Mouse (Mus musculus) embryonic stem cell, embryonic (primary cell): ENCODE data around the gene Ubc.
"Not testable (repeated sequence)": the region's sequence is repeated elsewhere in the genome, so short reads cannot be mapped to it uniquely, and the experiment has no call there.

Experiments used
- CTCF ChIA-PET, 4 experiments: fragments of 300-600 bp in 2 of 4; fragments of 350-600 bp in 2 of 4; sonication (Branson Sonifier 250); formaldehyde crosslinking; loops; one replicate each; lab custom pipeline; 2022; ENCODE audit warnings: inconsistent platforms in 2 of 4; lab: Charles Lee
- POLR2A ChIA-PET, 4 experiments: fragments of 300-600 bp in 2 of 4; fragments of 350-600 bp in 2 of 4; sonication (Branson Sonifier 250); formaldehyde crosslinking; loops; one replicate each; lab custom pipeline; 2022; ENCODE audit warnings: antibody characterized with exemption in 4 of 4, inconsistent platforms in 1 of 4; lab: Charles Lee

The Ubc gene

DNA sequence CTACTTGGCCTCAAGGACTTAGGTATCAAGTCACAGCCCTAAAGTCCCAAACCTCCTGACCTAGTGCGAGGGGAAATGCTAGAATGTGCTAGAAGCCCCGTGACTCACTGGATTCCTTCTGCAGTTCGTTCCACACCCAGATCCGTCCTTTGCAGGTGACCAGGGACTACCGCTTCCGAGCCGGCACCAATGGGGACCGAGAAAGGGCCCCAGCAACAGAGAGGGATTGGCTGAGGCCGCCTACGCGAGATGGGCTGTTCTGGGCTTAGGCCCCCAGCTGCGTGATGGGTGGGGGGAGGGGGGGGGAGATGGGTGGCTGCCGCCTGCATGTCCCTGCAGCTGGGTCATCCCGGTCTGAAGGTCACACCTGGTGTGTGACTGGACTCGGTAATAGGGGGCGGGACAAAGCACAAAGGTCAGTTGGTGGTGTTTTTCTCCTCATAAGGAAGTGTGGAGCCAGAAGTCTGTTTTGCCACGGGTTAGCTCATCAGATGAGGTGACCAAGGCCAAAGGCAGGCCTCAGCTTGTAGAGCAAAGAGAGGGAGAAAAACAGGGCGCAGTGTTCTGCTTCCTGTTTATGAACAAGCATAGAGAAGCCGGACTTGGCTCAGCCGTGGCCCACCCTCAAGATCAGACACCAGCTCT lies 3.1 kb upstream of the Ubc start:
- POLR2A ChIA-PET: interaction anchor here (0.6 to 7.2 kb wide), 103 partner anchors 8 to 969 kb away, joined by 3 to 295 read pairs (median 5); partner anchors contain the start of genes Bri3bp (in 3 of the 4), Dhx37 (in 3 of the 4), Ncor2 (in 2 of the 4) and Scarb1 (in 2 of the 4)
- CTCF ChIA-PET: interaction anchor here in 2 of 4 experiments (0.6 to 0.8 kb wide), 2 partner anchors 14 to 25 kb away, joined by 3 to 4 read pairs; no protein-coding TSS in a partner anchor

DNA sequence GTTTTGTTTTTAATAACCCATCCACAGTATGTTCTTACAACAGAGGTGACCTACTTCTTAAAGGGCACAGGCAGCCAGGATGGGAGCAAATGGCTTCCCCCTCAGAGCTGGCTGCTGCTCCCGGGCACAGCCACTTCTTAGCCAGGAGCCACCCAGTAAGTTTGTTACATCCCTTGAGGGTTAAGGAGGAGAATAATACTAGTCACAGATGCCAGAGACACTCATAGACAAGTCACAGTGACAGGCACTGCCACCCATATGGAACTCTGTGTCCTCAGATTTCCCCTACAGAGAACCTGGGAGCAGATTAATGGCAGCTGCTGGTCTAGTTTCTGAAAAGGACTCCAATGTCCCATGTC lies 2.6 kb upstream of the Ubc start:
- ChIA-PET POLR2A (interaction anchor here (0.6 to 7.2 kb wide), 84 partner anchors 9 to 968 kb away, joined by 3 to 295 read pairs (median 6); partner anchors contain the start of genes Bri3bp (in 2 of the 4), Dhx37 (in 2 of the 4), Kmt5a (in 1 of the 4) and Ncor2 (in 1 of the 4)), CTCF (interaction anchor here in 2 of 4 experiments (0.6 to 1.2 kb wide), 4 partner anchors 14 to 117 kb away, joined by 3 to 4 read pairs (median 3); no protein-coding TSS in a partner anchor)

DNA sequence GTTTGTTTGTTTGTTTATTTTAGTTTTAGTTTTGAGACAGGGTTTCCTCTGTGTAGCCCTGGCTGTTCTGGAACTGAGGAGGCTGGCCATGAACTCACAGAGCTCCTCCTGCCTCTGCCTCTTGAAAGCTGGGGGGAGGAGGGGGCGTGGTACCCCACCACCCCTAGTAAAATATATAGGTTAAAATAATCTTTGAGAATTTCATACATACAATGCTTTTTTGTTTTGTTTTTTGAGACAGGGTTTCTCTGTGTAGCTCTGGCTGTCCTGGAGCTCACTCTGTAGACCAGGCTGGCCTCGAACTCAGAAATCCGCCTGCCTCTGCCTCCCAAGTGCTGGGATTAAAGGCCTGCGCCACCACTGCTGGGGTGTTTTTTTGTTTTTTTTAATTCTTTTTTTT lies 2.2 kb upstream of the Ubc start:
- CTCF ChIA-PET: interaction anchor here in 1 of 4 experiments (1.0 to 1.2 kb wide), 3 partner anchors 14 to 117 kb away, joined by 3 read pairs; no protein-coding TSS in a partner anchor

DNA sequence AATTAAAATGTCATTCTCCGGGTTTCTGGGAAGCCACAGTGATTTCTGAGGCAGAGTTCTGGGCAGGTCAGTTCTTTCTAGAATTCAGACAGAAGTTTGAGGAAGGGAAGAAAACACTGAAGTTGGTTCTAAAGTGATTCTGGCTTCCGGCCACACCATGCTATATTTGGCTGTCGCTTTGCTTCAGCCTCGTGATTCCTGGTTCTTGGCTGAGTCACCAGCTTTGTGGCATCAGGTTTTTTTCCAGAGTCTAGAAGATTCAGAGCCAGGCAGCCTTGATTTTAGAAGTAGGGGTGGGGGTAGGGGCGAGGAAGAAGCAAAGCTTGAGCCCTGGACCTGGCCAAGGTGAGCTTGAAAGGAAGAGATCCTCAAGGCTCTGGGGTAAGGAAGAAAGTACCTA lies 1.6 kb upstream of the Ubc start:
- ChIA-PET CTCF (interaction anchor here in 1 of 4 experiments (1.0 to 1.2 kb wide), 3 partner anchors 14 to 118 kb away, joined by 3 read pairs; no protein-coding TSS in a partner anchor), POLR2A (interaction anchor here in 3 of 4 experiments (0.5 to 7.2 kb wide), 26 partner anchors 8 to 638 kb away, joined by 3 to 295 read pairs (median 26); partner anchors contain the start of genes Bri3bp (in 2 of the 3), Dhx37 (in 2 of the 3) and Scarb1 (in 1 of the 3))

More for the DNA sequence above, 2.2 kb upstream of the Ubc start:
- POLR2A ChIA-PET: interaction anchor here (0.5 to 7.2 kb wide), 54 partner anchors 8 to 953 kb away, joined by 3 to 295 read pairs (median 8); partner anchors contain the start of genes Bri3bp (in 2 of the 4), Dhx37 (in 2 of the 4), Kmt5a (in 1 of the 4) and Scarb1 (in 1 of the 4)

DNA sequence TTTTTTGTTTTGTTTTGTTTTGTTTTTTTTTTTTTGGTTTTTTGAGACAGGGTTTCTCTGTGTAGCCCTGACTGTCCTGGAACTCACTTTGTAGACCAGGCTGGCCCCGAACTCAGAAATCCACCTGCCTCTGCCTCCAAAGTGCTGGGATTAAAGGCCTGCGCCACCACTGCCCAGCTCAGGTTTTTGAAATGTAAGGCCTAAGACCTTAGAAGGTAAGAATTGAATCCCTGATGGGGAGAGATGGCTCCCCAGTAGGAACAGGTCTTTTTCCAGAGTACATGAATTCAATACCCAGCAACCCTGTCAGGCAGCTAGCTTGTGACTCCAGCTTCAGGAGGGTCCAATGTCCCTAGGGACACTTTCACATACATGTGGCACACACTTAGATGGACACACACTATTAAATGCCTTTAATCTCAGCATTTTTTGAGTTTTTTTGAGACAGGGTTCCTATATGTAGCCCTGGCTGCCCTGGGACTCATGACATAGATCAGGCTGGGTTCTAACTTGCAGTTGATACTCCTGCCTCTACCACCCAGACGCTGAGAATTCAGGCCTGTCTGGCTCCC lies 990 bp upstream of the Ubc start:
- POLR2A ChIA-PET: interaction anchor here in 3 of 4 experiments (0.7 to 7.2 kb wide), 20 partner anchors 8 to 132 kb away, joined by 3 to 295 read pairs (median 51); partner anchors contain the start of genes Bri3bp (in 2 of the 3), Dhx37 (in 2 of the 3) and Scarb1 (in 1 of the 3)

DNA sequence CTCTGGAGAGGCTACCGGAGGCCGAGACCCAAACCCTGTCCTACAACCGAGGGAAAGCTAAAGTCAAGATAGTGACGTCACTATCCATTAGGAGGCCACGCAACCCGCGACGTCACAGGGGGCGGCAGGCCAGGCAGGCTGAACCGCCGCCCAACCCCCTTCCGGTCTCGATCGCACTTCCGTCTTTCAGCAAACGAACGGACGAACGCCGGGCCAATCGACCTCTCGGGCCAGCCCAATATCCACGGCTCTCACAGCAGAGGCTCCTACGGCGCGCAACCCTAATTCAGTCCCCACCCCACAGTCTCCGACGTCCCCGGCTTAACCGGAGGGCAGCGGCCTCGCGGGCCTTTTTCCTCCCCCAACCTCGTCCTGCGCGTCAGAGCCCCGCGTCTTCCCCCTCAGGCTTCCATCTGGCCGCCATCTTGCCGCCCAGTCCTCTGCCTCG lies 847 bp downstream of the Ubc start, which contains the start of gene Gm10382:
TSS of gene Gm10382 (plus strand) at position 192 of the 448 bp plus-strand sequence.
- CTCF ChIA-PET: interaction anchor here in 1 of 4 experiments (0.6 kb wide), 1 partner anchor 103 kb away, joined by 11 read pairs; no protein-coding TSS in a partner anchor
- POLR2A ChIA-PET: interaction anchor here (0.6 to 2.2 kb wide), 40 partner anchors 10 to 152 kb away, joined by 3 to 39 read pairs (median 5); partner anchors contain the start of genes Bri3bp (in 2 of the 4) and Dhx37 (in 1 of the 4)

More for the DNA sequence above, 990 bp upstream of the Ubc start:
- CTCF ChIA-PET: interaction anchor here in 1 of 4 experiments (1.0 kb wide), 1 partner anchor 15 kb away, joined by 3 read pairs; no protein-coding TSS in a partner anchor

DNA sequence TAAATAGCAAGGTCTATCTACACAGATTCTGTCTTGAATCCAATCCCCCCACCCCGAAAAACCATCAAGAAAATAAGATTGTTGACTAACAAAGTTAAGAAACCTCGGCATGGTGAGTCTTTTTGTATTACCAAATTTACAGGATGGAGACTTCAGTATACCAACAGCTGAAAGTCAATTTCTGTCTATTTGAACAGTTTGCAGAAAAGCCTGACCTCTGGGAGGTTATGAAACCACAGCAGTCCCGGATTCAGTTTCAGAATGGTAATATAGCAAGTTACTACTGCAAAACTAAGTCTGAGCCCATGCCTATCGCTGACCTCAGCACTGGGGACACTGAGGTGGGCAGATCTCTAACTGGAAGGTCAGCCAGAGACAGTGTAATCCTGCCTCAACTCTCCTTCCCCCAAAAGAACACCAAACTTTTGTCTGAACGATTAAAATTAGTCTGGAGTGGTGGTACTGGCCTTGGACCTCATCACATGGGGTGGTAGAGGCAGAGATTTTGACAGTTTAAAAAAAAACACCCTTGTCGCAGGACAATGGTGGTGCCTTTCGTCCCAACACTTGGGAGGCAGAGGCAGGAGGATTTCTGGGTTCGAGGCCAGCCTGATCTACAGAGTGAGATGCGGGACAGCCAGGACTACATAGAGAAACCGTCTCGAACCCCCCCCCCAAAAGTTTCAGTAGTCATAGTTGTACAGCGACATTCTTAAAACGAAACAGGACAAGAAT lies 1.5 kb downstream of the Ubc start:
- CTCF ChIA-PET: interaction anchor here in 1 of 4 experiments (0.6 kb wide), 1 partner anchor 103 kb away, joined by 11 read pairs; no protein-coding TSS in a partner anchor
- POLR2A ChIA-PET: interaction anchor here (0.6 to 2.2 kb wide), 22 partner anchors 9 to 152 kb away, joined by 3 to 39 read pairs (median 5); partner anchors contain the start of genes Bri3bp (in 1 of the 4) and Dhx37 (in 1 of the 4)

DNA sequence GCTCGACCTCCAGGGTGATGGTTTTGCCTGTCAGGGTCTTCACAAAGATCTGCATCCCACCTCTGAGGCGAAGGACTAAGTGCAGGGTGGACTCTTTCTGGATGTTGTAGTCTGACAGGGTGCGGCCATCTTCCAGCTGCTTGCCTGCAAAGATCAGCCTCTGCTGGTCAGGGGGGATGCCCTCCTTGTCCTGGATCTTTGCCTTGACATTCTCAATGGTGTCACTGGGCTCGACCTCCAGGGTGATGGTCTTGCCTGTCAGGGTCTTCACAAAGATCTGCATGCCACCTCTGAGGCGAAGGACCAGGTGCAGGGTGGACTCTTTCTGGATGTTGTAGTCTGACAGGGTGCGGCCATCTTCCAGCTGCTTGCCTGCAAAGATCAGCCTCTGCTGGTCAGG lies 2.7 kb downstream of the Ubc start:
- POLR2A ChIA-PET: not testable (repeated sequence)

DNA sequence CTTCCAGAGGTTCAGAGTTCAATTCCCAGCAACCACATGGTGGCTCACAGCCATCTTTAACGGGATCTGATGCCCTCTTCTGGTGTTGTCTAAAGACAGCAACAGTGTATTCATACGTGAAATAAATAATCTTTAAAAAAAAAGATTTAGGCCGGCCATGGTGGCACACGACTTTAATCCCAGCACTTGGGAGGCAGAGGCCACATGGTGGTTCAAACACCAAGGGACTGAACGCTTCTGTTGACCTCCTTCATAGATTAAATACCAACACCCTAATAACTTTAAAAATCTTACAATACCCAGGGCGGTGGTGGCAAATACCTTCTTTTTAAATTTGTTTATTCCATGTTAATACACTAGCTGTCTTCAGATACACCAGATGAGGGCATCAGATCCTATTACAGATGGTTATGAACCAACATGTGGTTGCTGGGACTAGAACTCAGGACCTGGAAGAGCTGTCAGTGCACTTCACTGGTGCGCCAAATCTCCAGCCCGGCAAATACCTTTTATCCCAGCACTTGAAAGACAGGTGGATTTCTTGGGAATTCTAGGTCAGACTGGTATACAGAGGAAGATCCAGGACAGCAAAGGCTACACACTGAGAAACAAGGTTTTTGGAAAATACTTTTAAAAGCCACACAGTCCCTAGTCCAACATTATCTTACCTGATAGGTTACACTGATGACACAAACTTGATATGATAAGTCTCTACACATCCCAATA lies 4.6 kb downstream of the Ubc start:
- CTCF ChIA-PET: interaction anchor here in 2 of 4 experiments (1.1 to 2.0 kb wide), 2 partner anchors 14 to 17 kb away, joined by 3 to 6 read pairs; no protein-coding TSS in a partner anchor
- POLR2A ChIA-PET: interaction anchor here (0.6 to 6.3 kb wide), 32 partner anchors 8 to 329 kb away, joined by 3 to 107 read pairs (median 5); partner anchors contain the start of genes Bri3bp (in 2 of the 4) and Scarb1 (in 2 of the 4)

More for the DNA sequence above, 2.7 kb downstream of the Ubc start:
- CTCF ChIA-PET: not testable (repeated sequence)

DNA sequence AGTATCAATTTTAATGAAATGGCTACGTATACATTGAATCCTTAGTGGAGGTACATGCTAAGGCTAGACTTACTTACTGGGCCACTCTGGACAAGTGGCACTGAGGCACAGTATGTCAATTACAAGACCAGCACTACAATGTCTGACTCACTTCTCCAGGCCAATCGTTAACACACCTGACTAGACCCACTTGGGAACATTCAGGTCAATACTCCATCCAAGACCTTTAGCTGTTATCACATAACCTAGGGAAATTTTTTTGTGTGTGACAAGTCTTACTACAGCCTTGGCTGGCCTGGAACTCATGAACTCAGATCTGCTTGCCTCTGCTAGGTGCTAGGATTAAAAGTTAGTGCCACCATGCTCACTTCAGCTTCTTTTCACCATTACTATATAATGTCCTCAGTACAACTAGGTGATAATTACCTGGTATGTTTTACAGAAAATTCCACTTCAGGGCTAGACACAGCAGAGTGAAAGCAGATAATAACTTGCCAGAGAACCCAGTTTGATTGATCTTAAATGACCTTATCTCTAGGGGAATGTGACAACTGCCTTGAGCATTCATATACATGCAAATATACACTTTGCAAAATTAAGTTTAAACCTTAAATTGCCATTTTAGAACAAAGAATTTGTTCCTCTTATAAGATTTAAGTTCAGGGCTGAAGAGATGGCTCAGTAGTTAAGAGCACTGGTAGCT lies 5.3 kb downstream of the Ubc start:
- POLR2A ChIA-PET: interaction anchor here (0.6 to 6.3 kb wide), 40 partner anchors 9 to 192 kb away, joined by 3 to 107 read pairs (median 5); partner anchors contain the start of genes Bri3bp (in 2 of the 4), Scarb1 (in 2 of the 4) and Dhx37 (in 1 of the 4)
- CTCF ChIA-PET: interaction anchor here in 3 of 4 experiments (0.6 to 2.1 kb wide), 6 partner anchors 13 to 370 kb away, joined by 3 to 9 read pairs (median 4); no protein-coding TSS in a partner anchor

DNA sequence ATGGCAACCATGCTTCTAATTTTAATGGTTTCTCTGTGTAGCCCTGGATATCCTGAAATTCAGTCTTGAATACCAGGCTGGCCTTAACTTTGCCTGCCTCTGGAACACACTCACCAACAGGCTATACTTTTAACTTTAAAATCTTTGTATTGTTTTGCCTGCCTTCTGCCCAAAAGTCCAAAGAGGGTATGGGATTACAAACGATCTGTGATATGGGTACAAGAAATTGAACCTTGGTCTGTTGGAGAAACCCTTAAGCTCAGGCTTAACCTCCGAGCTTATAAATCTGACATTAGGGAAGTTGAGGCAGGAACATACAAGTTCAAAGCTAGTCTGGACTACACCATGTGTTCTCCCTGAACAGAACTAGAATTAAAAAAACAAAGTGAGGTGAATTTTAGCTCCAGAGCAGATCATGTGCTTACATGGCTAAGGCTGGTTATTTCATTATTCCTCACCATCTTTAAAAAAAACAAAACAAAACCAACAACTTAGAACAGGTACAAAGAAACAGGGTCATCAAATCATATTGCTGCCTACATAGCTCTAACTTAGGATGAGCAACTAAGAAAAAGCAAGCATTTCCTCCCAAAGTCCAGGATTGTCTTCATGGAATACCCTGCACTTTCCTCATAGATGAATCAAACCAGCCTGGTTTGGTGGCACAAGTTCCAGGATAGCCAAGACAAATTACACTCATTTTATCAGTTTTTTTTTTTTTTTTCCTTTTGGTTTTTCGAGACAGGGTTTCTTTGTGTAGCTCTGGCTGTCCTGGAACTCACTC lies 6.2 kb downstream of the Ubc start:
- ChIA-PET POLR2A (interaction anchor here (0.6 to 6.3 kb wide), 48 partner anchors 8 to 1037 kb away, joined by 3 to 107 read pairs (median 4); partner anchors contain the start of genes Atp6v0a2 (in 1 of the 4), Bri3bp (in 1 of the 4), Dhx37 (in 1 of the 4) and Scarb1 (in 1 of the 4)), CTCF (interaction anchor here (0.5 to 2.1 kb wide), 14 partner anchors 12 to 370 kb away, joined by 3 to 9 read pairs (median 4); partner anchors contain the start of gene Bri3bp (in 1 of the 4))

DNA sequence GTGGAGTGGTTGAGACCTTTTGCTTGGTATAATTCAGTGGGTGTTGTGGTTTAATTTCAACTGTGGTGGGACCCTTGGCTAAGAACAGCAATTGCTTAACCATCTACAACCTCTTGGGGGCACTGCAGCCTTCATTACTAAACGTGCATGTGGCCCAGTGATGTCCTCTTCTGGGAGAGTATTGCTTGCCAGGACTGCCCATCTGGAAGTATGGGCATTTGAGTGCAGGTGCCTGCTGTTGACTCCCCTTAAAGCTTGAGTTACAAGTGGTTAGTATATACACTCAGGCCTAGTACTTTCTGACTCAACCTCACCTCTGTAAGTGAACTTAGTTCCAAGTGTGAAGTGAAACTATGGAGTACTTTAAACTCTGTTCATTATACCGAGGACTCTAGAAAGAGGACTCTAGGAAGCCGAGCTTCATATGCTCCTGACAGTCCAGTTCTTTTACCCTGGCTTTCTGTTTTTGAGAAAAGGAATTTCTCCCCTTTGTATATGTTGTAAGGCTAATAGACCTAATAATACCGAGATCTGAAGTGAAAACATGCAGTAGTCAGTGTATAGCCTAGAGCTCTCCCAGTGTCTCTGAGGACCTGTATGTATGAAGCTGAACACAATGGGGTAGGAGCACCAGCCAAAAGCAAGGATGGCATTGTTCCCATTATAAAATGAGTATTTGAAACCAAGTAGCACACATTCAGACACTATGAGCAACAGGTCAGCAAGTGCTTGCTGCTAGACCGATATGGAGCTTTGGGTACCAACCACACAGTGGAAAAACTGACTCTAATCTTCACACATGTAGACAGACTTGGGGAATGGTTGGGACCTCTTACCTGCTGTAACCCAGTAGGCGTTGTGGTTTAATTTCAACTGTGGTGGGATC lies 7.1 kb downstream of the Ubc start:
- ChIA-PET CTCF (interaction anchor here (0.5 to 2.1 kb wide), 7 partner anchors 11 to 142 kb away, joined by 3 to 9 read pairs (median 3); no protein-coding TSS in a partner anchor), POLR2A (interaction anchor here (0.6 to 6.3 kb wide), 36 partner anchors 7 to 1036 kb away, joined by 3 to 107 read pairs (median 4); partner anchors contain the start of genes Bri3bp (in 1 of the 4), Dhx37 (in 1 of the 4) and Scarb1 (in 1 of the 4))

DNA sequence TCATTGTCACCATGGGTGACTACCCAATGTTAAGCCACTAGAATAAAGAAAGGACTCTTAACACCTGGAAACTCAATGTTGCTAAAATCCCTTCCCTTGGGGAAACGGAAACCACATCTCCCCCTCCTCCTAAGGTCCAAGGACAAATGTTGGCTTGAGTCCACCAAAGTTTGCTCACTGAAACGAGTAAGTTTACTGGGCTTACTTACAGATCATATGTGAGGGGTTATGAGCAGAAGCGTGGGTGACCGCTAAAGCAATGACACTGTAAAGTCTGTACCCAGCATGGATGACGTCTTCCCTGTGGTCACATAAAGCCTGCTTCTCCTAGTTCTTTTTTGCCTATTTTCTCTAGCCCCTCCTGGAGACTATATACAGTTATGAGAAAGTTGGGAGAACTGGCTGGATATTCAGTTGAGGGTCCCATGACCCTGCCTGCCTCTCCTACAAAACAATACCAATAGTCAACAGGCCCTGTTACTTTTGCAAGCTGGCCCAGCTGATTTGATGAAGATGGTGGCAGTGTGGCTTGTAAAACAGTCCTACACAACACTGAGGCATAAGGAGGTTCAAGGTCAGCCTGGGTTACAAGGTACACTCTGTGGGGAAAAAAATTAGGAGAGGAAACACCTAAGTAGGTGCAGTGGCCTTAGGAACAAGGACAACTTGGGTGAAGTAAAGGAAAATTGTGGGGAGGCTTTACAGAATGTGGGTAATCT lies 7.9 kb downstream of the Ubc start:
- CTCF ChIA-PET: interaction anchor here in 2 of 4 experiments (0.5 to 3.6 kb wide), 3 partner anchors 13 to 143 kb away, joined by 3 to 11 read pairs (median 9); no protein-coding TSS in a partner anchor
- POLR2A ChIA-PET: interaction anchor here in 3 of 4 experiments (0.8 to 6.3 kb wide), 20 partner anchors 10 to 143 kb away, joined by 3 to 107 read pairs (median 8); partner anchors contain the start of genes Bri3bp (in 1 of the 3) and Scarb1 (in 1 of the 3)
